ENCODE assay signal across 20 mouse cellular contexts in the genomic region with DNA sequence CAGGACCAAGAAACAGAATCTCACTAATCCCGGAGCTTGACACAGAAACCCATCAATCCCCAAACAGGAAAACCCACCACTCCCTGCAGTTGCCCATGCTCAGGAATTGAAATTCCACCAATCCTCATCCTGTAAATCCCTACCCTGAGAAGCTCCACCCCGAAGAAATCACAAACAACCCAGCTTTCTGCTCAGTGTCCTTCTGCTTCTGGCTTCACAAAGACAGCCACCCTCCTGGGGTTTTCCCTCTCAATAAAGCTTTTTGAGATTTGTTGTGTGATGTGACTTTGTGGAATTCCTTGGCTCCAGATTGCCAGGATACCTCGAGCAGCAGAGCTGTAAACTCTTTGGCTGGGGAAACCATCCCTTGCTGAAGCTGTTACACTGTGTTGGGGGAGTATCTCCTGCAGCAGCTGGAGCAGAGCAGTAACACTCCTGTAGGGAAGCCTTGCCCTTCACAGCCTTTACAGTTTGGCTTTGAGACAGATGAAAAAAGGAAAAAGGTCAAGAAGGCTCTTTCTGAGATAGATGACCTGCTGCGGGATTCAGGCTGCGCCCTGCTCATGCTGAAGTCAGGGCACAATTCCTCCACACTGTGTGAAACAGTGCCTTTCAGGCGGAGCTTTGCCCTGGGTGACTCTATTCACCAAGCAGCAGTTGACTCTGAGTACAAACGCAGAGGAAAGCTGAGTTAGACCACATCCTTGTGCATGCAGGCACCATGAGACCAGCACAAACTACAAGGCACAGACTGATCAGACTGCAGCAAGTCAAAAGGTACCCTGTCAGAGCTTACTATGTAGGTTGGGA.
A peak's percentile ranks its signal among the peaks of the same experiment; 100 is the strongest.
DNase-seq lines count a peak whose midpoint lies in the region; ATAC-seq and TF ChIP-seq lines count a peak whose summit lies in the region.
"Had no signal": no experiment of that assay in that cellular context is flagged by ENCODE, and none has a peak within 500 bp of the region (broad histone marks: within the 10 kb centered on the region; RNA-seq: fewer than 3 reads in every experiment).

No protein-coding gene starts in this region.

- TF ChIP-seq POLR2A in lung, adult 2 months (IDR thresholded peaks at IDR 0.05; ENCODE audit: borderline replicate concordance, extremely low read depth, low read depth, low read length), result no peak

- peaks cover 18% of the 10 kb centered on the region; the same call in 1 of the 2 replicates for H3K4me1 ChIP-seq in lung, embryonic 15.5 days
- H3K4me1 ChIP-seq in lung, adult 2 months (ENCODE audit: control insufficient read depth, insufficient read depth, low read length), result no peaks in the 10 kb centered on the region; the same call in 1 of the 2 replicates
- H3K4me1 ChIP-seq: heart, embryonic 10.5 days; liver, embryonic 15.5 days; megakaryocyte, embryonic 14.5 days had no signal

- H3K36me3 ChIP-seq in lung, embryonic 15.5 days, result no peaks in the 10 kb centered on the region
- H3K36me3 ChIP-seq: embryonic facial prominence, embryonic 13.5 days; heart, embryonic 10.5 days; limb, embryonic 15.5 days; liver, embryonic 15.5 days had no signal

- peak; percentile 92 for ATAC-seq in lung, embryonic 15.5 days (ENCODE audit: borderline replicate concordance, extremely low read depth, low FRiP score, low TSS enrichment)
- ATAC-seq: forebrain, embryonic 16.5 days had no signal

- WGBS in lung, embryonic 15.5 days, result 36% methylated on average over 7 of the region's 7 CpGs
- whole genome bisulfite sequencing in lung, adult 2 months, result 52% methylated on average over 7 of the region's 7 CpGs

- H3K27ac ChIP-seq in lung, embryonic 15.5 days, result peak overlapping the region; percentile 62
- H3K27ac ChIP-seq: embryonic facial prominence, embryonic 13.5 days; heart, embryonic 10.5 days; kidney, postnatal 0 days; limb, embryonic 15.5 days; liver, embryonic 15.5 days had no signal

- no peak for TF ChIP-seq CTCF in lung, adult 2 months (IDR thresholded peaks at IDR 0.05; ENCODE audit: insufficient read depth, low read length)

- no peaks in the 10 kb centered on the region for H3K9me3 ChIP-seq in lung, embryonic 15.5 days
- H3K9me3 ChIP-seq: embryonic facial prominence, embryonic 13.5 days; heart, embryonic 10.5 days; limb, embryonic 15.5 days; liver, embryonic 15.5 days had no signal

- no peaks in the 10 kb centered on the region for H3K27me3 ChIP-seq in lung, embryonic 15.5 days
- H3K27me3 ChIP-seq: embryonic facial prominence, embryonic 13.5 days; limb, embryonic 15.5 days; liver, embryonic 15.5 days; megakaryocyte, embryonic 14.5 days had no signal

- H3K9ac ChIP-seq in lung, embryonic 15.5 days, result no peak overlapping the region
- H3K9ac ChIP-seq: embryonic facial prominence, embryonic 13.5 days; limb, embryonic 15.5 days; liver, embryonic 15.5 days had no signal

- intact Hi-C loops in left cerebral cortex, postnatal 4 days (cut with DNase I), result no loop called here

- no peak for DNase-seq in lung, adult 2 months
- DNase-seq in Muller cell, postnatal 12 days (ENCODE audit: inconsistent ontology term), result peak; percentile 62
- DNase-seq in R1 (ENCODE audit: low read depth, low spot score), result peak; percentile 13
- DNase-seq in lung, postnatal 14 days, result peak; percentile 7
- no peak for DNase-seq in left cerebral cortex, postnatal 4 days
- no peak for DNase-seq in frontal cortex, postnatal 14 days (ENCODE audit: low spot score in 2 of 2)
- DNase-seq: adrenal gland, adult 8-10 months; cerebellum, postnatal 10 days; kidney, adult 18-20 months; right cerebral cortex, adult 18-20 months; thymus, postnatal 14 days had no signal

- no peak overlapping the region for H3K4me2 ChIP-seq in lung, embryonic 15.5 days
- H3K4me2 ChIP-seq: embryonic facial prominence, embryonic 13.5 days; limb, embryonic 15.5 days; liver, embryonic 15.5 days had no signal

- H3K4me3 ChIP-seq in lung, embryonic 15.5 days, result no peak overlapping the region
- no peak overlapping the region for H3K4me3 ChIP-seq in lung, adult 2 months (replicated peaks; ENCODE audit: extremely low read depth, low read depth, low read length)
- H3K4me3 ChIP-seq: embryonic facial prominence, embryonic 13.5 days; heart, embryonic 10.5 days; limb, embryonic 15.5 days; liver, embryonic 15.5 days; megakaryocyte, embryonic 14.5 days; myocyte had no signal

Comparison
In these comparisons a context has a peak if more than half of its experiments do, and no peak if none do; other contexts are left out.
1. DNase-seq: peak in Muller cell, postnatal 12 days (single experiment), R1 (single experiment) and lung, postnatal 14 days (single experiment); none in lung, adult 2 months (single experiment), left cerebral cortex, postnatal 4 days (single experiment) and frontal cortex, postnatal 14 days (0 of 2).